Comparison of ENCODE assay signal across 9 mouse cellular contexts in the genomic region with DNA sequence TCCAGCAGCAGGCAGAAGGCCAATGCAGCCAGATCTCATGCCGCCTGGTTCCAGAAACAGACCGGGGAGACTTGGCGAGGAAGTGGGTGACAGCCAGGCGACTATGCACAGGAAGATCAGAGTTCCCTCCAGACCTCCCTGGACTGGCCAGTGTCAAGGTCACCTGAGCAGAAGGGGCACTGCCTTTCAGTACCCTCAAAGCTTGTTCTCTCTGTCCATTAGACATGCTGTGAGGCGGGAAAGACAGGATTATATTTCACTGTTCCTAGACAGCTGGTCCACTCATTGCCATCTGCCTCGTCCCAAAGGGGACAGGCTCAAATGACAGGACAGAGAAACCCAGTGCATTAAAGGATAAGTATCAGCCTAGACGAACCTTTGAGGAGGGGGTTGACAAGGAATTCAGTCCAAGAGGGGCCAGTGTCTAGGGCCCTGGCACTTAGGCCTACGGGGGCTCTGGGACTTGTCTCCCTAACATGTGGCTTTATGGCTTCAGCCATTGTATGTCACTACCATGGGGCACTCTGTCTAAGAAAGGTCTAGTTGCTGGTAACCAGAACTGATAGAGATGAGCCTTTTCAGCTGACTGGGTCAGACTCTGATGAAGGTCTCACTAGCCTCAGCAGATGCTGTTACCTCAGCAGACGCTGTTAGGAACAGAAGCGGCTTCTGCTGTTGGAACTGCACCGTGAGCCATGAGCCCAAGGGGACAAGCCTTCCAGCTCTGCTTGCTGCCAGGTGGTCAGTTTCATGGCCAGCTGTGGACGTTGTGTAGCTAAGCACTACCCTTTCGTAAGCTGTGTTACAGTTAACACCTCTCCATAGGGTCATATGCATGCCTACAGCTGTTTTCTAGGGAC. TPM values are rescaled to one million over a fixed set of nuclear protein-coding genes. Genes with fewer than 3 reads are reported as not detected.
A peak's percentile ranks its signal among the peaks of the same experiment; 100 is the strongest.
DNase-seq lines count a peak whose midpoint lies in the region; ATAC-seq and TF ChIP-seq lines count a peak whose summit lies in the region.
"Had no signal": no experiment of that assay in that cellular context is flagged by ENCODE, and none has a peak within 500 bp of the region (broad histone marks: within the 10 kb centered on the region; RNA-seq: fewer than 3 reads in every experiment).

No protein-coding gene starts in this region.

- 51% methylated on average over 13 of the region's 13 CpGs for WGBS in kidney, postnatal 0 days
- whole genome bisulfite sequencing in hindbrain, embryonic 10.5 days = 71% methylated on average over 13 of the region's 13 CpGs
- 74% methylated on average over 13 of the region's 13 CpGs for WGBS in midbrain, postnatal 0 days
- WGBS in forebrain, embryonic 13.5 days = 81% methylated on average over 13 of the region's 13 CpGs

- H3K27ac ChIP-seq in kidney, postnatal 0 days = no peak overlapping the region
- H3K27ac ChIP-seq in hindbrain, embryonic 10.5 days = peak overlapping the region; percentile 64
- no peak overlapping the region for H3K27ac ChIP-seq in midbrain, postnatal 0 days (ENCODE audit: low read depth, low read length)
- H3K27ac ChIP-seq in forebrain, embryonic 13.5 days = no peak overlapping the region

- no peaks in the 10 kb centered on the region for H3K9me3 ChIP-seq in kidney, postnatal 0 days (replicated peaks; ENCODE audit: low read length)
- no peaks in the 10 kb centered on the region for H3K9me3 ChIP-seq in hindbrain, embryonic 10.5 days
- no peaks in the 10 kb centered on the region for H3K9me3 ChIP-seq in midbrain, postnatal 0 days (ENCODE audit: low read length)
- 0 out of 2 replicates have a peak, but pooled peaks cover 3% of the 10 kb centered on the region for H3K9me3 ChIP-seq in forebrain, embryonic 13.5 days (replicated peaks)

- peak; percentile 38 for DNase-seq in kidney, postnatal 0 days (ENCODE audit: low spot score)
- DNase-seq in kidney, postnatal 4 days = no peak
- DNase-seq in cerebellum, postnatal 10 days = peak; percentile 74 to 76
- peak; percentile 39 for DNase-seq in hindbrain, embryonic 10.5 days (ENCODE audit: low spot score)
- DNase-seq in midbrain, postnatal 0 days (ENCODE audit: low spot score) = peak; percentile 56
- DNase-seq in c-Kit-positive CD71-positive TER-119-positive erythroid progenitor cells, embryonic 14.5 days (ENCODE audit: low spot score) = no peak
- DNase-seq in ovary, postnatal 36 days (ENCODE audit: low spot score) = no peak
- DNase-seq: kidney, adult 9 months had no signal

- H3K36me3 ChIP-seq in kidney, postnatal 0 days (ENCODE audit: insufficient read depth, low read length) = no peaks in the 10 kb centered on the region
- H3K36me3 ChIP-seq in hindbrain, embryonic 10.5 days = no peaks in the 10 kb centered on the region
- no peaks in the 10 kb centered on the region for H3K36me3 ChIP-seq in midbrain, postnatal 0 days (ENCODE audit: insufficient read depth, low read length)
- no peaks in the 10 kb centered on the region for H3K36me3 ChIP-seq in forebrain, embryonic 13.5 days (ENCODE audit: poor library complexity, severe bottlenecking)

- H3K4me2 ChIP-seq in kidney, postnatal 0 days (ENCODE audit: low read length) = no peak overlapping the region
- H3K4me2 ChIP-seq in midbrain, postnatal 0 days (ENCODE audit: low read depth, low read length, poor library complexity, severe bottlenecking) = no peak overlapping the region
- no peak overlapping the region for H3K4me2 ChIP-seq in forebrain, embryonic 13.5 days

- no peak overlapping the region for H3K9ac ChIP-seq in kidney, postnatal 0 days (ENCODE audit: low read depth, low read length)
- no peak overlapping the region for H3K9ac ChIP-seq in midbrain, postnatal 0 days (replicated peaks; ENCODE audit: low read length, poor library complexity, severe bottlenecking)
- no peak overlapping the region for H3K9ac ChIP-seq in forebrain, embryonic 13.5 days

- H3K4me1 ChIP-seq in kidney, postnatal 0 days (replicated peaks; ENCODE audit: insufficient read depth, low read length) = no peaks in the 10 kb centered on the region
- H3K4me1 ChIP-seq in hindbrain, embryonic 10.5 days (replicated peaks) = peaks cover 26% of the 10 kb centered on the region
- no peaks in the 10 kb centered on the region for H3K4me1 ChIP-seq in midbrain, postnatal 0 days (ENCODE audit: insufficient read depth, low read length)
- H3K4me1 ChIP-seq in forebrain, embryonic 13.5 days = no peaks in the 10 kb centered on the region

- H3K4me3 ChIP-seq in kidney, postnatal 0 days (replicated peaks; ENCODE audit: low read depth, low read length) = no peak overlapping the region
- H3K4me3 ChIP-seq in hindbrain, embryonic 10.5 days = no peak overlapping the region
- H3K4me3 ChIP-seq in midbrain, postnatal 0 days (ENCODE audit: low read depth, low read length) = no peak overlapping the region
- H3K4me3 ChIP-seq in forebrain, embryonic 13.5 days = no peak overlapping the region

- no peak for TF ChIP-seq CTCF in kidney, postnatal 0 days (IDR thresholded peaks at IDR 0.05; ENCODE audit: low read depth)
- TF ChIP-seq CTCF in midbrain, postnatal 0 days (IDR thresholded peaks at IDR 0.05) = no peak

- H3K27me3 ChIP-seq in kidney, postnatal 0 days (ENCODE audit: insufficient read depth, low read length) = no peaks in the 10 kb centered on the region
- H3K27me3 ChIP-seq in hindbrain, embryonic 10.5 days (ENCODE audit: insufficient read depth, poor library complexity, severe bottlenecking) = no peaks in the 10 kb centered on the region
- no peaks in the 10 kb centered on the region for H3K27me3 ChIP-seq in midbrain, postnatal 0 days (ENCODE audit: insufficient read depth, low read length)
- no peaks in the 10 kb centered on the region for H3K27me3 ChIP-seq in forebrain, embryonic 13.5 days

- 0 out of 2 replicates have a peak, but pooled peaks have one; percentile 25 for ATAC-seq in kidney, postnatal 0 days (replicated peaks; ENCODE audit: low FRiP score, low read depth)
- no peak; the same call in 1 of the 2 replicates for ATAC-seq in midbrain, postnatal 0 days (ENCODE audit: low FRiP score)
- no peak for ATAC-seq in forebrain, embryonic 13.5 days

RNA-seq across cellular contexts. Expression of a gene that starts 40.9 kb away (rescaled TPM):
- polyA plus RNA-seq in kidney, postnatal 0 days (2015; fragmentation: Nextera tagmentation; extraction: Ambion mirVana) = 6.0 and 6.2 TPM in 2 replicates
- 12.3 and 27.2 TPM in 2 replicates for polyA plus RNA-seq in hindbrain, embryonic 10.5 days (2016; fragmentation: Nextera tagmentation; extraction: Ambion mirVana)
- total RNA-seq in midbrain, postnatal 0 days (2014; rRNA removed) = 1.7 and 2.4 TPM in 2 replicates
- polyA plus RNA-seq in midbrain, postnatal 0 days (2015; fragmentation: Nextera tagmentation; extraction: Ambion mirVana) = 2.1 and 2.3 TPM in 2 replicates
- 1.3 and 1.5 TPM in 2 replicates for polyA plus RNA-seq in forebrain, embryonic 13.5 days (2015; fragmentation: Nextera tagmentation; extraction: Ambion mirVana)

Comparison
In these comparisons a context has a peak if more than half of its experiments do, and no peak if none do; other contexts are left out.
1. DNase-seq: peak in kidney, postnatal 0 days (single experiment), cerebellum, postnatal 10 days (2 of 2), hindbrain, embryonic 10.5 days (single experiment) and midbrain, postnatal 0 days (single experiment); none in kidney, postnatal 4 days (0 of 2), c-Kit-positive CD71-positive TER-119-positive erythroid progenitor cells, embryonic 14.5 days (single experiment) and ovary, postnatal 36 days (single experiment).